Mouse (Mus musculus) kidney, adult 11 months (tissue): ENCODE results near the gene Cerk.
A peak's percentile ranks its signal among the peaks of the same experiment; 100 is the strongest.
"Not testable (repeated sequence)": the region's sequence is repeated elsewhere in the genome, so short reads cannot be mapped to it uniquely, and the experiment has no call there.

Experiments
- DNase-seq: peaks from one replicate; pipeline ENCODE4 v3.0.0; 2022

Cerk gene

DNA sequence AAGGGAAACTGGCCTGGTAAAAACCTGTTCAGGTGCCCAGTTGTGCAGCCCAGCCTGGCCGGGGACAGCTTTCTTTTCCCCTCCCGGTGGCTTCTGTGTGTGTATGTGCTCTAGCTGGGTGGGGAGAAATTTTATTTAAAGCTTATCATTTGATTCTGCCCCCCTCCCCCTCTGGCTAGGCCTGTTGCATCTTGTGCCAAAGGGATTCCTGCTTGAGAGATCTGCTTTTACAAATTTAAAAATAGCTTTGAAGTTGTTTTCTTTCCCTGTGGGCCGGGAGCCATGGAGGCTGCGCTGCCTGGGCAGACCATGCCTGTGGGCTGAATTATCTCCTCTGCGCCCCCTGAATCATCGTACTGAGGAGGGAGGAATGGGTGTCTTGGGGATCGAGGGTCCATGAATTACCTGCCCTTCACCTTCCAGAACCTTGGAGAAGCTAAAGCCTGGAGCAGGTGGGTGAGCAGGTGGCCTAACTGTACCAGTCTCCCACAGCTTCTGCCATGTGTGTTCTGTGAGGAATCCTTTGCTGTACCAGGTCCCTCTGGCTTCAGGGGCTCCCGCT lies 76.2 kb downstream of the Cerk start:
- no peak for DNase-seq

DNA sequence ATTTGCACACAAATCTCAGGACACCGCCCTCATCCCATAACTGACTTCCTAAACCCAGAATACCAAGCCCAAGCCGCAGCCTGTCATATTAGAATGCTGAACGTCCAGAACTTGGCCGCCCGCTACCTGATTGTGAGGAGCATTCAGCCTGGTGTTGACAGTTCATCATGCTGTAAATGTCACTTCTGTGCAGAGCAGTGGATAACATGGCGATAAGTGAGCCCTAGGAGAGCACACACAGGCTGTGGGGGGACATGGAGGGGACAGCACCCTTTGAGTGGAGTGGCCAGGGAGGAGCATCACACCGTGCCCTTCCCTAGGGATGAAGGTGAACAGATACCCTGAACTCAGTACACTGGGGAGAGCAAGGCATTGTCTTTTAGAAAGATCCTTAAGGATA lies 76.7 kb downstream of the Cerk start:
- no peak for DNase-seq

DNA sequence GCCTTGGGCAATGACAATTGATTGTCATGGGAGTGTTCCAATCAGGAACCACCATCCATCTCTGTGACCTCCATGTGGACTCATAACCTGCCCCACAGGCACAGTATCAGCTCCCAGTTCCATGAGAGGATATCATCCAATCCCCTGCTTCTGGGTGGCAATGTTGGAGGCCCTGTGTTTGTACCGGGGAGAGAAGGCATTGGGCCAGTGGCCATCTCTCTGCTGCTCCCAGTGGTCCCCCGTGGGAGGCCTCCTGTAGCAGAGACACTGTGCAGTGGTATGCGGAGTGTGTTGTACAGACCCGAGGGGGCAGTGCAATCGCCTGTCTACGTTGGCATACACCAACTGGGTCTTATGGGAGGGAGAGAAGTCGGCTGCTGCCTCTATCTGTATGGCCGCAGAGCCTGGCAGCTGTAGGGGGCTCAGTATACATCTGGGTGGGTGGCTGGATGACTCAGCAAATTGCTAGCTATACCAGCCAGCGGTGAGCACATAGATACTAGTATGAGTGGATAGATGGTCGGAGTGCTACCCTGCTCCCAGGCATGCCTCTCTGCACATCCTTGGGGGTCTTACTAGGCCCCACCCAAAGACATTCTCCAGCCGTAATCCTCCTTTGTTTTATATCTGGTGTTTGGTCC lies 78.0 kb downstream of the Cerk start:
- no peak for DNase-seq

DNA sequence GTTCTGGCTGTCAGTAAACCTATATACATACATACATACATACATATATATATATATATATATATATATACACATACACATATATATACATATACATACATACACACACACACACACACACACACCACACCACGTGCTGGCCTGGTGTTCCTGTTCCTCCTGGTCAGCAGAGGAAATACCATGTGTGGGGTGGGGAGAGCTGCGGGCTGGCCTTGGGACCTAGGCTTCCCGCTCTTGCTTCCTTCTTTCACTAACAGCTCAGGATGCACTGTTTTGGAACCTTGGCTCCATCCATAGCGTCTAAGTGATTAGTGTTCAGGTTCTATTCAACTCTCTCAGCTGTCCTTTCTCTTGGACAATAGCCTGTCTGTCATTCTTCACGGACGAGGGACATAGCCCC lies 80.2 kb downstream of the Cerk start:
- DNase-seq = no peak

DNA sequence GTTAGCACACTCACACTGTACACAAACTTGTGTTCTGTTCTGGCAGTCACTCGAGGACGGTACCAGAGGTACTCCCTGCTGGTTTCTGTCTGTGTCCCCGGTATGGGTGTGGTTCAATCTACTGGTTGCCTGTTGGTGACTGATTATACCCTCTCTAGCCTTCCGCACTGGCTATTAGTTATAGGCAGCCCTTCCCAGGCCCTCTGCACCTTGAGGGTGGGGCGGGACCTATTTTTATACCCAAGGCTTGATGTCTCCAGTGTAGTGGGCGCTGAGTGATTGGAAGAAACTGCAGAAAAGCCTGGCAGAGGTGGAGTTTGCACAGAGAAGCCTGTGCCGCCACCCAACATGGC lies 80.6 kb downstream of the Cerk start:
- no peak for DNase-seq

DNA sequence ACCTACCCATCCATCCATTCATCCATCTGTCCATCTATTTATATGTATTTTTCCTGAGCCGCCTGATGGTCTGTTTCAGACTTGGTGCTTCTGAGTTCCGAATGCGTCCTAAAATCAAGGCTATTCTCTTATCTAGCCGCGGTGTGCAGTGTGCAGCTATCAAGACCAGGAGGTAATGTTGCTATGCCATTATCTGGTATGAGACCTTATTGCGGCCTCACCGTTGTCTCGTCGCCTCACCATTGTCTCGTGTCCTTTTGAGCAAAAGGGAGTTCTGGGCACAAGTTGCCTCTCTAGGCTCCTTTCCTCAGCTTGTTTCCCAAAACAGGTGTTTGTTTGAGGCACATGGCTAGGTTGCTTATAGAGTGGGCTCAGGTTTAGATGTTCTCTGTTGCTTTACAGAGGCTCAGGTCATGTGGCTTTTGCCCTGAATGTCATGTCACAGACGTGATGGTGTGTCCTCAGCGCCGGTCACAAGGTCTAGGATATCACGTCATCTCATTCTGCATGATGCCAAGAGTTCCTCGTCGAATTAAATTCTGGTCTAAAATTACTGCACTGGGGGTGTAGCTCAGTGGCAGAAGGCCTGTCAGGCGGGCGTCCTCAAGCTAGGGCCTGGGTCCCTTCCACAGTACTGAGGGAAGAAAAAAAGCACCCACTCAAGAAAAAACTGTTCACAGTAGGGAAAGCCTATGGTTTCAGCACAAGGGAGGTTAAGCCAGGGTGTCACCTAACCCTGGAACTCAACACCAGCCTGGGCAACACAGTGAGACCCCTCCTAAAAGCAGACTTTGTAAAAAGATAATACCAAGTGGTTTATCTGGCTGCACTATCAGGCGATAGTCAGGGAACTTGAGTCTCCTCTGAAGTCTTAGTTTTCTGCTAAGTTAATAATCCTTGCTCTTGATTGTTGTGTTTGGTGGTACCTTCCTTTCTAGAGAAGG lies 81.3 kb downstream of the Cerk start:
- no peak for DNase-seq

DNA sequence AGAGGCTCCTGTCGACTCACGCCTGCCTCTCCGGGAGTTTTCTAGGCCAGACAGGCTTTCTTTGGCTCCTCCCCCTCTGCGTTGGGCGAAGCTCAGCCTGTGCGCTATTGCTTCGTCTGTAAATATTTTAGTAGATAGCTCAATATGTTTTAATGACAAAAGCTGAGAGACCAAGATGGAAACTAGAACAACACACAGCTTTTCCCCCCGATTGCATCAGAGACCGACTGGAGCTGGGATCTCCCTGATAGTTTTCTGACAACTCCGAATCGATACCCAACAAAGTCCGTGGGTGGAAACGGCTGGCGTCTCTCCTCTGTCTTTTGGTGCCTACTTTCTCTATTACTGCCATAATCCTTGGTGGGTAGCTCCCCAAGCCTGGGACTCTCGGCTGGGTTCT lies 83.6 kb downstream of the Cerk start:
- no peak for DNase-seq

DNA sequence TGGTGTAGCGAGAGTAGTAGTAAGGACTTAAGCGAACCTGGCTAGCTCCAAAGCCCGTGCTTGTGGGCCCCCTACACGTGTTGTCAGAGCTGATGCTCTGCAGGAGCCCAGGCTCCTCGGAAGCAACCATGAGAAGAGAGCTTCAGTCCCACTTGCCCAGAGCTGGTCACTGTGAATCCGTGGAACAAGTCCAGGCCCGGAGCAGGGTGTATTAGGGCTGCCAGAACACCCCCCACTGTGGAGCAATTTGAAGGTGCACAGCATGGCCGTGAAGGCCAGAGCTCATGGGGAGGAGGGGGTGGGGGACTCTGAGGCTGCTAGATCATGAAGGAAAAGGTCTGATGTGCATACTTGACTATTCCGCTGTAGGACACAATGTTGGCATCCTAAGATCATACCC lies 84.4 kb downstream of the Cerk start:
- no peak for DNase-seq

DNA sequence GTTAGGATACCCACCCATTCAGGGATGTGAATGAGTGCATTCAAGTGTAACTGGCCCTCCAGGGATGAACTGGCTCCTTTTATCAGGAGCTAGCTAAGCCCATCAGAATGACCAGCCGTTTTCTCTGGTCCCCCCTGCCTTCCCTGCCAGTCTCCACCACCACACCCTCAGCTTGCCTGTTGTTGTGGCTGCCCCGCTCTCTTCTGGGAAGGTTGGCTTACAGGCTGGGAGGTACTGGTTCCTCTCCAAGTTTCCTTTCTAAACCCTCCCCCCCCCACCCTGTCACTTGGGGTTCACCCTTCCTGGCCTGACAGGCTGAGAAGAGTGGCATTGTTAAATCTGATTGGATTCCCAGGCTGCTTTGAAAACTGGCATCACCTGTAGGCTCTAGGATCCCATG lies 88.1 kb downstream of the Cerk start:
- DNase-seq = no peak

DNA sequence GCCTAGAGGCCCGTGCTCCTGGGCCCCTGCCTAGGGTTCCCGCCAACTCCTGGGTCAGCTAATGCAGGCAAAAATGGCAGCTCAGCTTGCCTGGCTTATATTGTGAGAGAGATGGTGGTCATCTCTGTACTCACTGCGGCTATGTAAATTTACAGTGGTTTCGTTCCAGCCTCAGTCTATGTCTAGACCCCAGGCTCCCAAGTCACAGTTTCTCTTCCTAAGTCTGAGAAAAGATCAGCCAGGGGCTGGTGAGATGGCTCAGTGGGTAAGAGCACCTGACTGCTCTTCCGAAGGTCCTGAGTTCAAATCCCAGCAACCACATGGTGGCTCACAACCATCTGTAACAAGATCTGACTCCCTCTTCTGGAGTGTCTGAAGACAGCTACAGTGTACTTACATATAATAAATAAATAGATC lies 89.3 kb downstream of the Cerk start:
- not testable (repeated sequence) for DNase-seq

DNA sequence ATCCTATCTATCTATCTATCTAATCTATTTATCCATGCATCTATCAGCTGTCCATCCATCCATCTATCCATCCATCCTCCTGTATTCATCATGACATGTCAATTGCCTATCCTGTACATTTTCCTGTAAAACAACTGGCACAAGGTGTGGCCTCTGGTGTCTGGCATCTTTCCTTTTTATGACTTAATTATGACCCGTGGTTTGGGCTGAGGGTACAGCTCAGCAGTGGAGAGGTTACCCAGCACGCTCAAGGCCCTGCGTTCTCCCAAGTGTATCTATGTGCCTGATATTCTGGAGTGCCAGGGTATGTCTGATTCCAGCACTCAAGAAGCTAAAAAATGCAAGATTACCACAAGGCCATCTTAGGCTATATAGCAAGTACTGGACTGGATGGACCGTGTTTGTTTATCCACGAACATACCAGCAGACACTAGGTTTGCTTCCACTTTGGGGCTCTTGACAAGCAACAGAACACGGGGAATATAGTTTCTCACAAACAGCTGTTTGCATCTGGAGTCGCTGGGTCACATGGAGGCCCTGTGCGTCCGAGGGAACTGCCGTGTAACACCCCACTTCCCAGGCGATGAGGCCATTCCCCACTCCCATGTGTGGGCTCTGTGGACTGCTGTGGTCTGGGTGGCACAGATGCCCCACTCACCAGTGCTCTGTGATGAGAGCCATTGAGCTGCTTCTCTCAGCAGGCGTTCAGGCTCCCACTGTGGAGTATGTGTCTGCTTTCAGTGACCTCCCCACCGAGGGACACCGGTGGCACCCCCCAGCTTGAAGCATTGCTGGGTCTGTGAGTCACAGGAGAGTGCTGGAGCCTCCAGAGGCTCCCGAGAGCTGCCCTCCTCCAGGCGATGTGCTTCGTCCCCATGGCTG lies 90.0 kb downstream of the Cerk start:
- no peak for DNase-seq

DNA sequence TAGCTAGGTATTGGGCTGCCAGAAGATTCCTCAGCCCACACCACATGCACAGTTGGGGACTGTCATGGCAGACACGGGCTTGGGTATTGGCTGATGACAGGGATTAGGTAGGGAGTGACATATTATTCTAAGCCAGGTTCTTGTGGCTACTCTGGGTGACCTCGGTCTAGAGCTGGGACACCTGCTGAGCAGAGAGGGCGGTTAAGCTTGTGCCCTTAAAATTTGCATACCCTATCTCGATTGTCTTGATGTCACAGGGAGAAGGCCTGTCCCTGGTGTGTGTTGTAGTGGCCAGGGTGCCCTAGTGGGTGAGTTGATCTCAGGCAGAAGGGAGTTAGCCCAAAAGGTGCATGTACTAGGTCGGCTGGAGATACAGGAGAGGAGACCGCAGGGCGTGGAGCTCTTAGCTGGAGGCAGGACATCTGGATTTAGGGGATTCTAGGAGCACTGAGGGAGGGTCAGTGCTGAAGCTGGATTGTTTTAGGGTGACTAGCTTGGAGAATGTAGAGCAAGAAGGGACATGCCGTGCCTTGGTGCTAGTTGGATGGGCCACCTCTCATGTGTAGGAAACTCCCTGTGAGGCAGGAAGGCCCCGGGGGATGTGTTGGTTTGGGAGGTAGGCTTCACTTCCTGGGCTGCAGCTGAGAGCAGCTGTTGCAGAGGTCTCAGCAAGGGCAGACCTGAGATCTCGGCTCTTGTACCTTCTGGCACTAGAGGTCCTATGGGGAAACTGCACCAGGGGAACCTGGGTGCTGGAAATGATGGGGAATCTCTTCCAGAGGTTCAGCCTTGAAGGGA lies 91.4 kb downstream of the Cerk start:
- no peak for DNase-seq

DNA sequence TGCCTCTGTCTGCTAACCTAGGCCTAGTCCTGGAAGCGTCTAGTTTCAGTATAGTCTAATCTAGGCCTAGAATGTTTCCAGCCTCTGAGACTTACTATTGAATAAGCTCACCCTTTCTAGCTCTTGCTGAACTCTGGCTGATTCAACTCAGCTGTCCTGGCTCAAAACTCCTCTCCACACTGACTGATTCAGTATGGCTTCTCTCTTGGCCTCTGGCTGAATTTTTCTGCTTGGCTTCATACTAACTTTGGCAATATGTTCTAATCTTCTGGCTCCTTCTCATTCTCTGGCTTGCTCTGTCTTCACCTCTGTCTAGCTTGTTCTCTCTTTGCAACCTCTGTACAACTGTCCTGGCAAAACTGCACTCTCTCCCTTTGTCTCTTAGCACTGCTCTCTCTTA lies 92.7 kb downstream of the Cerk start:
- no peak for DNase-seq

DNA sequence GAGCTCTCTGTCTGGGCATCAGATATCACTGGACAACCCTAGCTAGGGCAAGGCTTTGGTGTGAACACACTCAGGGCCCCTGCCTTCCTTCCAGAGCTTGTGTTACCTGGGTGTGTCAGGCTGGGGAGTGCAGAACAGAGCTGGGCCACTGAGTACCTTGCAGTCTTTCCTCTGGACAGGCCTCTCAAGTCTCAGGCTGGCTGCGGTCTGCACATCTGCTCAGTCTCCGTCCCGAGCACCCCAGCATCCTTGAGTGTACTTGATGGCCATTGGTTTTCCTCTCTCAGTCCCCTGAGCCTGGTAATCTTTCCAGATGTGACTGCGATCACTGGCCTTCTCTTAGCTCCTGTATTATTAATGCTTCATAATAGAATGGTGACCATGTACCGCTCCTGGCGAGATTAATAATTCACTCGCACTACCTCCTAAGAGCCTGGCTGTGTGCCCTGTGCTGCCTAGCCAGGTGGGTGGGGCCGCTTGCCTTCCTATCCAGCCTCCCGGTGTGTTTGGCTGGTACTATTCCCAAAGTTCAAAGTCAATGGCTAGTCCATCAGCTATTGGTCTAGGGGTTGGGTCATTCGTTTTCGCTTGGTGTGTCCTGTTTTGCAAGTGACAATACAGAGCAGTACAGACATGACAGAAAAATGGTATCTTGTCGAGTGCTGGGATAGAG lies 93.8 kb downstream of the Cerk start:
- peak; percentile 95 for DNase-seq

DNA sequence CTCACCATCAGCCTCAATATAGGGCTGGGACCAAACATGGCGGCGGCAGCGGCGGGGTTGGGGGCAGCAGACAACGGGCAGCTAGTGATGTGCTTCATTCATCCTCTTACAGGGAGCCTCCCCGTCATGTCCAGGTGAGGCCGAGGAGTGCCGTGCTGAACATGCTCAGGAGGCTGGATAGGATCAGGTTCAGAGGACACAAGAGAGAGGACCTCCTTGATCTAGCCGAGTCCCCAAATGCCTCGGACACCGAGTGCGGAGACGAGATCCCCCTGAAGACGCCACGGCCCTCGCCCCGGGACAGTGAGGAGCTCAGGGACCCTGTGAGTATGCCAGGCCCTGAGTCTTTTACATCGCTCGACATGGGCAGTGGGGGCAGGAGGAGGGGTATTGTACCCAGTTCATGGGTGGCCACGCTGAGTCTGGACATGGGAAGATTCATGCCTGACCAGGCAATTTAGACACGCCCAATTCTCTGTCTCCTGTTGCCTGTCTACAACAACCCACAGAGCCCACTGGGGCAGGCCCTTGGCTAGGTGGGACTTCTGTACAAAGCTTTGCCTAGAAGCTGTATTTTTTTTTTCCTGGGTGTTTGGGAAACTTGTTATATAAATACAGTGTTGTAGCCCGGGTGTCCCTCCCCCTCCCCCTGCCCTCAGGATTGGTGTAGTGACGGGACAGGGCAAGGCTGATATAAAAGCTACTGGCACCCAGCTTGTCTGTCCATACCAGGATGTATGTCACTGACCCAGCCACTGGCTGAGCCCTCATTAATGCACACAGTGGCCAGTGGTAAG lies 94.5 kb downstream of the Cerk start:
- no peak for DNase-seq

DNA sequence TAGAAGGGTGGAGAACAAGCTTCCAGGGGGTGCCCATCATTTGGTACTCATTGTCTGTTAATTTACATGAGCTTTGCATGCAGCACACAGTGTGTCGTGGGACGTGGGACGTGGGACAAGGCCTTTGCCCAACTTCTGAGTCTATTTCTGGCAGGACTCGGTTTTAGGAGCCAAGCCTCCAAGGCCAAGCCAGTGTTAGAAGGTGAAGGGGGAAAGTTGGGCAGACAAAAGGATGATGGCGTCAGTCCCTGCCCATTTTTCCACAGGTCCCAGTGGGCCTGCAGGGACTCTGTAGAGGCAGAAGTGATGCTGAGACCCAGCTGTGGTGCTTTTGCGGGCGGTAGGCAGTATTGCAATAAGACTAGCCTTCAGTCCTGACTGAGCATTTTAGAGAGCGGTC lies 95.4 kb downstream of the Cerk start:
- no peak for DNase-seq

DNA sequence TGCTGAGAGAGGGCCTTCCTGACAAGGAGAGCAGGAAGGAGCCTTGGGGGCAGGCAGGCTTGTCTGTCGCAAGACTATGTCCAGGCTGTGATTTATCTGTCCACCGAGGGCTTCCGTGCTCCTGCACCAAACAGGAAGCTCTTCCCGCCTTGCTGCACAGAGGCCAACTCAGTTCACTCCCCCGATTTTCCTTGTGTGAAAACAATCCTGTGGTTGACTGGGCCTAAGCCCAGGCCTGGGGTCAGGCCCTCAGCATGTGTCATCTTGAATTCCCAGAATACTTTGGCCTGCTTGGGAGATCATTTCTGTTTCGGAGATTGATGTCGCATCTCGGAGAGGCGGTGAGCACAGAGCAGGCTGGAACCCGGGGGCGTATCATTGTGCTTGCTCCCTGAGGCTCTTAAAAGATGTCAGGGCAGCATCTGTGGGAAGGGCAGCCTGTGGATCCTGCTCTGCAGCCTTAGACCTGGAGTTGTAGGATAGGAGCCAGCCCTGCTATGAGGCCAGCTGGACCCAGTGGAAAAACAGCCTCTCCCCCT lies 95.9 kb downstream of the Cerk start:
- DNase-seq = peak; percentile 92
